Mouse (Mus musculus): ENCODE data around the gene Olfr1461. TPM values are rescaled to one million over a fixed set of nuclear protein-coding genes. Genes with fewer than 3 reads are reported as not detected.

Gene Olfr1461
- not detected for total RNA-seq (2023)

DNA sequence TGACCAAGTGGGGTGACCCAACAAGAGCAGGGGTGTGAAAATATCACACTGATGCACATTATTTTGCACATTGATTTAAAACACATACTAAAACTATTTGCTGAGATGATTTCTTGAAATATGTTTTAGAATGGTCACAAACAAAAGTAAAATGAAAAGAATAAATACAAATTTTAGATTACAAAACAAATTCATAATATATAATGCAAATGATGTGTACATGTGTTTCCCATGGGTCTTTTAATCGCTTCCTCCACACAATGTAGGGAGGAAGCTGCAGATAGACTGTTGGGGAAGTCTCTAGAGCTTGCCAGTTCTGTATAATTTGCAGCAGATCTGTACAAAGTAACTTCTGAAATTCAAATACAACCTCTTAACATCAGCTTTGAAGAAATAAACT, at the start of gene Olfr1461:
TSS of gene Olfr1461 (plus strand) at position 301 of the 400 bp plus-strand sequence.

GRCm38 (mm10) chr19:13149449-13149848, 13.4 kb upstream of the Olfr1461 start, which contains the start of gene Olfr1459:
Gene Olfr1459 (minus strand): TSS chr19:13149549.

GRCm38 (mm10) chr19:13185434-13185833, 22.6 kb downstream of the Olfr1461 start, which contains the start of gene Olfr1462:
Gene Olfr1462 (plus strand): TSS chr19:13185734.

Other genes starting within 250 kb of the Olfr1461 start
- not detected for gene Olfr1448, start 238.6 kb upstream of the Olfr1461 start, total RNA-seq (2023)
- gene Olfr1449, start 232.2 kb upstream of the Olfr1461 start, total RNA-seq (2023) = not detected
- not detected for gene Olfr1450, start 212.7 kb upstream of the Olfr1461 start, total RNA-seq (2023)
- not detected for gene Olfr1451, start 168.0 kb upstream of the Olfr1461 start, total RNA-seq (2023)
- not detected for gene Olfr1453, start 134.7 kb upstream of the Olfr1461 start, total RNA-seq (2023)
- not detected for gene Olfr1454, start 102.4 kb upstream of the Olfr1461 start, total RNA-seq (2023)
- gene Olfr1457, start 65.1 kb upstream of the Olfr1461 start, total RNA-seq (2023) = not detected
- not detected for gene Olfr1458, start 56.2 kb upstream of the Olfr1461 start, total RNA-seq (2023)
- gene Olfr1459, start 13.5 kb upstream of the Olfr1461 start, total RNA-seq (2023) = under 1 TPM in 1 of 2 experiments, not detected in 1; 0.10 TPM
- not detected for gene Olfr1462, start 22.7 kb downstream of the Olfr1461 start, total RNA-seq (2023)
- gene Olfr1463, start 68.3 kb downstream of the Olfr1461 start, total RNA-seq (2023) = not detected
- gene Olfr1465, start 152.5 kb downstream of the Olfr1461 start, total RNA-seq (2023) = not detected
- gene Olfr1466, start 175.9 kb downstream of the Olfr1461 start, total RNA-seq (2023) = not detected
- gene Olfr1467, start 199.2 kb downstream of the Olfr1461 start, total RNA-seq (2023) = not detected
- not detected for gene Olfr1469, start 244.8 kb downstream of the Olfr1461 start, total RNA-seq (2023)

All from monocyte, adult 59 days (primary cell).